Mouse (Mus musculus) thymus, adult 2 months (tissue): ENCODE data around the gene Olfr520.

Experiments
- CTCF ChIP-seq: fragments of 200-500 bp; IDR thresholded peaks from 2 replicates; pipeline ENCODE4 v1.5.1; 2012; ENCODE audit warnings: mild to moderate bottlenecking, control low read depth, low read length, moderate library complexity, borderline replicate concordance; ENCODE audit not compliant: control insufficient read depth, poor library complexity, insufficient read depth; ENCODE audit errors: extremely low read depth
- POLR2A ChIP-seq: fragments of 200-500 bp; IDR thresholded peaks from 2 replicates; pipeline ENCODE4 v1.6.1; 2012; ENCODE audit warnings: mild to moderate bottlenecking, low read length, control low read depth, moderate library complexity; ENCODE audit not compliant: control insufficient read depth, poor library complexity, insufficient read depth; ENCODE audit errors: extremely low read depth

DNA sequence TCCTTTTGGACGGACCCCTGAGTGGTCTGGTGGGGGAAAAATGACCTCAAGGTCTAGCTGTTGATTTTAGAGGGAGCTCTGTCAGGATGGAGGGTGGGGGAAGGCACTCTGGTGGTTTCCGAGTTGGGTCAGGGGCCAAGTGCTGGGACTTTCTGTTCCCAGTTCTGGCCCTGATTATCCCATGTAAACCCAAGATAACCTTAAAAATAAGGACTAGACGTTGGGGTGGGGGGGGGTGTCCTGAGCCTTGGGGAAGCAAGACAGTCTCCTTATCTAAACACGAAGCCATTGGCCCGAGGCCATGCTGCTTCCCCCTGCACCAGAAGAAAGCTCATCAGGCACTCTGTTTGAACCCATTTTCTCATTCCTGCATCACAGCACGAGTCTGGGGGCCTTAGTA is 27.9 kb upstream of the Olfr520 start:
- no peak for TF ChIP-seq CTCF
- no peak for TF ChIP-seq POLR2A
